Mouse (Mus musculus): ENCODE measurements around the gene Nfil3. TPM values are rescaled to one million over a fixed set of nuclear protein-coding genes. Genes with fewer than 3 reads are reported as not detected.

Nfil3 gene
- 35.2 and 37.7 TPM in 2 replicates for polyA plus RNA-seq (2015; fragmentation: Nextera tagmentation; extraction: Ambion mirVana)

GRCm38 (mm10) chr13:52980951-52981421, at the start of gene Nfil3:
Gene Nfil3 (minus strand): TSS chr13:52981073.
- Histone ChIP-seq H3K27me3 (peaks cover 11% of the 10 kb centered on the region; the same call in 1 of the 2 replicates), H3K4me2 (peak within 1 kb of the TSS; percentile 97), H3K4me1 (peaks cover 29% of the 10 kb centered on the region), H3K9me3 (no peaks in the 10 kb centered on the region), H3K27ac (peak within 1 kb of the TSS; percentile 98), H3K36me3 (no peaks in the 10 kb centered on the region), H3K4me3 (peak within 1 kb of the TSS; percentile 91), H3K9ac (peak within 1 kb of the TSS; percentile 91)
- under 1% methylated on average over 52 of the region's 79 CpGs for WGBS
- ATAC-seq (ENCODE audit: insufficient number of reproducible peaks, insufficient read depth, low FRiP score, low TSS enrichment, low read depth), result peak; percentile 82

DNA sequence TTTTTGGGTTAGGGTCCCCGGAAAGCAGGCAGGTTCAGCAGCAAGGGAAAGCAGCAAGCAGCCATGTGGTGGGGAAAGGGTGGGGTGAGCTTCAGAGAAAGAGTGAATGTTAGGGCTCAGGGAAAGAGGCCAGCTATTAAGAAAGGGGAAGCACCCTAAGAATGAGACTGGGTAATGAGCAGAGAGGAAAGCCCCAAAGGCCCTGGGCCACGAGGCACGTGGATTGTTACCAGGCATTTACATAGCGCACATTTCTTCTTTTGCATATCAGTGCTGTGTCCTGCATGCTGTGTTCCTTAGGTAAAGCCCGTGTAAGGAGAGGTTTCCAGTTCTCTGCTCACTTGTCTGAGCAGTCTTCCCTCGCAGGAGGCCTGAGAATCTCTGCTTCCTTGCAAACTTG, 43.4 kb upstream of the Nfil3 start:
- H3K27me3 ChIP-seq, result no peaks in the 10 kb centered on the region
- WGBS, result 39% methylated on average over 6 of the region's 6 CpGs
- ATAC-seq (ENCODE audit: insufficient number of reproducible peaks, insufficient read depth, low FRiP score, low TSS enrichment, low read depth), result no peak
- H3K9ac ChIP-seq, result no peak overlapping the region
- no peaks in the 10 kb centered on the region for H3K9me3 ChIP-seq
- no peak overlapping the region for H3K4me3 ChIP-seq
- H3K4me1 ChIP-seq, result no peaks in the 10 kb centered on the region
- H3K4me2 ChIP-seq, result no peak overlapping the region
- no peaks in the 10 kb centered on the region for H3K36me3 ChIP-seq
- no peak overlapping the region for H3K27ac ChIP-seq

GRCm38 (mm10) chr13:53020282-53020681, 39.4 kb upstream of the Nfil3 start:
- Histone ChIP-seq H3K9me3 (no peaks in the 10 kb centered on the region), H3K27ac (no peak overlapping the region), H3K36me3 (no peaks in the 10 kb centered on the region), H3K4me2 (no peak overlapping the region), H3K9ac (no peak overlapping the region), H3K4me1 (0 out of 2 replicates have a peak, but pooled peaks cover 3% of the 10 kb centered on the region), H3K4me3 (no peak overlapping the region), H3K27me3 (no peaks in the 10 kb centered on the region)
- ATAC-seq (ENCODE audit: insufficient number of reproducible peaks, insufficient read depth, low FRiP score, low TSS enrichment, low read depth), result no peak
- WGBS, result 77% methylated on average over 3 of the region's 3 CpGs

DNA sequence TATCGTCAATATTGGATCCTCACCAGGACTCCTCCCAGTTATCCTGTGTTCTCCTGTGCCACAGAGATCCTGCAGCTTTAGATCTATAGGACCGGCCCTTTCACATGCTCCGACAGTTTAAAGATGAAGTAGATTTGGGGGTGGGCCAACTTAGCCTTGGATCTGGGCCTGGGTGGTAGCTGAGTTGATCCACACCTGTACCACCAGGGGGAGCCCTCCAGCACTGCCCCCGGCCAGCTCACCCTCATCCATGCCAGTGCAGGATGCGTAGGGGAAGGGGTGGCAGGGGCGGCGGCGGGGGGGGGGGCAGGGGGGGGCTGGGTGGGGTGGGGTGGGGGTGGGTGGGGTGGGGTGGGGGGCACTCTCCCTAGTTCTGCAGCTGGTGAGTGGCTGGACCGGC, 38.7 kb upstream of the Nfil3 start:
- 0 out of 2 replicates have a peak, but pooled peaks cover 3% of the 10 kb centered on the region for H3K4me1 ChIP-seq
- no peak overlapping the region for H3K4me3 ChIP-seq
- no peaks in the 10 kb centered on the region for H3K9me3 ChIP-seq
- WGBS, result 87% methylated on average over 6 of the region's 9 CpGs
- no peak overlapping the region for H3K4me2 ChIP-seq
- H3K27ac ChIP-seq, result no peak overlapping the region
- H3K9ac ChIP-seq, result no peak overlapping the region
- ATAC-seq (ENCODE audit: insufficient number of reproducible peaks, insufficient read depth, low FRiP score, low TSS enrichment, low read depth), result no peak
- H3K36me3 ChIP-seq, result no peaks in the 10 kb centered on the region
- no peaks in the 10 kb centered on the region for H3K27me3 ChIP-seq

- Histone ChIP-seq H3K4me1 (0 out of 2 replicates have a peak, but pooled peaks cover 3% of the 10 kb centered on the region), H3K27ac (no peak overlapping the region), H3K4me3 (no peak overlapping the region), H3K9me3 (no peaks in the 10 kb centered on the region), H3K9ac (no peak overlapping the region), H3K27me3 (no peaks in the 10 kb centered on the region), H3K4me2 (no peak overlapping the region), H3K36me3 (no peaks in the 10 kb centered on the region)
- 85% methylated on average over 6 of the region's 6 CpGs for WGBS
- no peak for ATAC-seq (ENCODE audit: insufficient number of reproducible peaks, insufficient read depth, low FRiP score, low TSS enrichment, low read depth)
These were observed 38.1 kb upstream of the Nfil3 start for GRCm38 (mm10) chr13:53018976-53019375.

DNA sequence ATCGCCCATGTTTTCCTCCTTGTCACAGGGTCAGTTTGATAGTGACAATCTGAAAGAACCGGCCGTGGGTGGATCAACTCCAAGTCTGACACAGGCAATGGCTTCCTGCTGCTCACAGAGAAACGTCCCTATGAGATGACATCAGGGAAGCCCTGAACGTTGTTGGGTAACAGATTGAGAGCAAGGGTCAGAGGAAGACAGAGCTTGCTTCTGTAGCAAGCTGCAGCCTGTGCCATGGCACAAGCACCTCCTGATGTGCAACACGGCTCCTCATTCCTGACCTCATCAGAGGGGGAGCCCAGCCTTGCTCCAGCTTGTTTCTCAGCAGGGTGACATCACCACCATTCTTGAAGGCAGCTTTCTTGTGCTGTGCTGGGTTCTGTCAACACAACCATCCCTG, 37.1 kb upstream of the Nfil3 start:
- Histone ChIP-seq H3K27ac (no peak overlapping the region), H3K4me2 (no peak overlapping the region), H3K4me3 (no peak overlapping the region), H3K27me3 (no peaks in the 10 kb centered on the region), H3K9me3 (no peaks in the 10 kb centered on the region), H3K9ac (no peak overlapping the region), H3K4me1 (0 out of 2 replicates have a peak, but pooled peaks cover 3% of the 10 kb centered on the region), H3K36me3 (no peaks in the 10 kb centered on the region)
- no peak for ATAC-seq (ENCODE audit: insufficient number of reproducible peaks, insufficient read depth, low FRiP score, low TSS enrichment, low read depth)
- 72% methylated on average over 6 of the region's 6 CpGs for WGBS

DNA sequence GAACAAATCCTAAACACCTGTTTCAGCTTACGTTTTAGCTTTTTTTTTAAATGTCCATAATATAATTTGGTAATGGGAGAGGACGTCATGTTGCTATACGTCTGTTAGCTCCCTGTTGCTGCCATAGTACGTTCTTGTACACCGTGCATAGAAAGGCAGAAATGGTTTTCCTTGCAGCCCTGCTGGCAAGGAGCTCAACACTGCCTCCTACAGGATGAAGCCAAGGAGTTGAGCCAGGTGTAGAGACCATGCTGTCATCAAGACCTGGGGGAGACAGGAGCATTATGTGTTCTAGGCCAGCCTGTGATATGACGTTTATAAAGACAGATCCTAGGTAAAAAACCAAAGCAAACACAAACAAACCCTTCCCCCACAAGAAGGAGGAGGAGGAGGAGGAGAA, 36.2 kb upstream of the Nfil3 start:
- no peaks in the 10 kb centered on the region for H3K9me3 ChIP-seq
- no peak overlapping the region for H3K4me2 ChIP-seq
- ATAC-seq (ENCODE audit: insufficient number of reproducible peaks, insufficient read depth, low FRiP score, low TSS enrichment, low read depth), result no peak
- no peak overlapping the region for H3K27ac ChIP-seq
- H3K27me3 ChIP-seq, result no peaks in the 10 kb centered on the region
- H3K4me1 ChIP-seq, result peaks cover 3% of the 10 kb centered on the region; the same call in 1 of the 2 replicates
- 52% methylated on average over 6 of the region's 6 CpGs for WGBS
- no peak overlapping the region for H3K4me3 ChIP-seq
- H3K36me3 ChIP-seq, result no peaks in the 10 kb centered on the region
- no peak overlapping the region for H3K9ac ChIP-seq

- Histone ChIP-seq H3K9me3 (no peaks in the 10 kb centered on the region), H3K27me3 (no peaks in the 10 kb centered on the region), H3K36me3 (no peaks in the 10 kb centered on the region), H3K4me1 (peaks cover 21% of the 10 kb centered on the region), H3K4me2 (peak overlapping the region; percentile 39), H3K9ac (peak overlapping the region; percentile 38; the same call in 1 of the 2 replicates), H3K4me3 (no peak overlapping the region), H3K27ac (no peak overlapping the region)
- 6% methylated on average over 12 of the region's 12 CpGs for WGBS
- no peak for ATAC-seq (ENCODE audit: insufficient number of reproducible peaks, insufficient read depth, low FRiP score, low TSS enrichment, low read depth)
These were observed 30.6 kb upstream of the Nfil3 start for GRCm38 (mm10) chr13:53011426-53011825.

DNA sequence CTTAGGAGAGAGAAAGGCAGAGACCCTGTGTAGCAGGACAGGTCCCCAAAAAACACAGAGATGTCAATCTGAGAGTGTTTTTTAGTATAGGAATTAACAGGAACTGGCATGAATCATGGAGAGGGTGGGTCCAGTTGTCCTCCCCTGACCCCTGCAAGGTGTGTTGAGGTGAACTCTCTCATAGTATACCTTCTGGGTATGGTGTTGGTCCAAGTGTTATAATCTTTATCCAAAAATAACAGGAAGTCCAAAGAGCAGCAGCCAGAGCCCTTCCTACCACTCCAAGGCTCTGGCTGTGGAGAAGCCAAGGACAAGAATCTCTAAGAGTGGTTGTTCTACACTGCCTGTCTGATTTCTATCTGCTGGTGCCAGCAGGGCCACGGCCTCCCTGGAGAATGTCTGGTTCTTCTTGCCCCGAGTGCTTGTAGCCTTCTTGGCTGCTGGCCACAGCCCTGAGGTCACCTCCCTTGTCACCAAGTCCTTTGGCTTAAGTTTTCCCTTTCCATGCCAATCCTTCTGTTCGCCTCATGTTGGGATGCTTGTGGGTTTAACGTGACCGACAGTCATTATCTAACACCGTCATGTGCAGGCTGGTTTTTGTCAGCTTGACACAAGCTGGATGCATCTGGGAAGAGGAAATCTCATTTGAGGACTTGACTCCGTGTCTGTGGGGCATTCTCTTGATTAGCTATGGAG, 27.8 kb upstream of the Nfil3 start:
- no peaks in the 10 kb centered on the region for H3K9me3 ChIP-seq
- H3K4me1 ChIP-seq, result peaks cover 18% of the 10 kb centered on the region
- no peak overlapping the region for H3K4me3 ChIP-seq
- H3K4me2 ChIP-seq, result no peak overlapping the region
- no peaks in the 10 kb centered on the region for H3K36me3 ChIP-seq
- ATAC-seq (ENCODE audit: insufficient number of reproducible peaks, insufficient read depth, low FRiP score, low TSS enrichment, low read depth), result no peak
- WGBS, result 53% methylated on average over 7 of the region's 7 CpGs
- H3K9ac ChIP-seq, result no peak overlapping the region
- no peaks in the 10 kb centered on the region for H3K27me3 ChIP-seq
- 0 out of 2 replicates have a peak overlapping the region, but pooled peaks have one; percentile 22 for H3K27ac ChIP-seq

DNA sequence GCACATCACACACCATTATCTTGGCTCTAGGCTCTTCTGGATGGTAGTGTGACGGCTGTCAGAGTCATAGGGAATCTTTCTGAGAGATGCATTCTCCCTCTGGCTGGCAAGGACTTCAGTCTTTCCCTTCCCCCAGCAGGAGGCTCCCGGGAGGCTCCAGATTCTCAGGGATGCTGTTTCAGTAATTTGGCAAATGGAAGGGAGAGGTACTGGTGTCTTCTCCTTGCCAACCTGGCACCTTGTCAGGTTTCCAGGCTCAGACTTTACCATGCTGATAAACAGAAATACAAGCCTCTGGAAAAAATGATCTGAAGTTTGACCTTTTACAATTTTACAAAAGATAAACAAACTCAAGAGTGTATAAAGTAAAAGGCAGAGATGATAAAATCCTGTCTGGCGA, 26.9 kb upstream of the Nfil3 start:
- Histone ChIP-seq H3K27me3 (no peaks in the 10 kb centered on the region), H3K9me3 (no peaks in the 10 kb centered on the region), H3K4me1 (peaks cover 18% of the 10 kb centered on the region), H3K4me3 (no peak overlapping the region), H3K27ac (no peak overlapping the region), H3K9ac (no peak overlapping the region), H3K36me3 (no peaks in the 10 kb centered on the region), H3K4me2 (no peak overlapping the region)
- no peak for ATAC-seq (ENCODE audit: insufficient number of reproducible peaks, insufficient read depth, low FRiP score, low TSS enrichment, low read depth)
- 56% methylated on average over 3 of the region's 3 CpGs for WGBS

- Histone ChIP-seq H3K4me3 (no peak overlapping the region), H3K9me3 (no peaks in the 10 kb centered on the region), H3K36me3 (no peaks in the 10 kb centered on the region), H3K4me1 (no peaks in the 10 kb centered on the region), H3K4me2 (no peak overlapping the region), H3K27ac (no peak overlapping the region), H3K9ac (no peak overlapping the region), H3K27me3 (no peaks in the 10 kb centered on the region)
- no peak for ATAC-seq (ENCODE audit: insufficient number of reproducible peaks, insufficient read depth, low FRiP score, low TSS enrichment, low read depth)
- WGBS, result 58% methylated on average over 3 of the region's 3 CpGs
These were observed 22.4 kb upstream of the Nfil3 start for GRCm38 (mm10) chr13:53003286-53003685.

- Histone ChIP-seq H3K4me1 (no peaks in the 10 kb centered on the region), H3K9me3 (no peaks in the 10 kb centered on the region), H3K27ac (no peak overlapping the region), H3K4me3 (no peak overlapping the region), H3K36me3 (no peaks in the 10 kb centered on the region), H3K27me3 (no peaks in the 10 kb centered on the region), H3K9ac (no peak overlapping the region), H3K4me2 (no peak overlapping the region)
- ATAC-seq (ENCODE audit: insufficient number of reproducible peaks, insufficient read depth, low FRiP score, low TSS enrichment, low read depth), result no peak
- WGBS, result 83% methylated on average over 2 of the region's 2 CpGs
These were observed 20.6 kb upstream of the Nfil3 start for GRCm38 (mm10) chr13:53001511-53001935.
